Mouse (Mus musculus) kidney, adult 11 months (tissue): ENCODE results near the gene Fthl17d.
"Not testable (repeated sequence)": the region's sequence is repeated elsewhere in the genome, so short reads cannot be mapped to it uniquely, and the experiment has no call there.

Experiments
- DNase-seq: peaks from one replicate; pipeline ENCODE4 v3.0.0; 2022

Fthl17d gene

GRCm38 (mm10) chrX:8986655-8987054 lies at the start of gene Fthl17d:
Fthl17d (minus strand) TSS chrX:8986755.
- DNase-seq: not testable (repeated sequence)

- not testable (repeated sequence) for DNase-seq
These were observed 46.6 kb upstream of the Fthl17d start, which contains the start of gene Fthl17e for GRCm38 (mm10) chrX:9033193-9033592. Fthl17e (plus strand) TSS chrX:9033493.

- DNase-seq: no peak
These were observed 32.9 kb upstream of the Fthl17d start for GRCm38 (mm10) chrX:9019481-9019880.

- no peak for DNase-seq
These were observed 29.5 kb upstream of the Fthl17d start for GRCm38 (mm10) chrX:9016079-9016478.

- DNase-seq: not testable (repeated sequence)
These were observed 10.1 kb downstream of the Fthl17d start, which contains the start of gene Fthl17c for GRCm38 (mm10) chrX:8976459-8976858. Fthl17c (minus strand) TSS chrX:8976559.

- DNase-seq: not testable (repeated sequence)
These were observed 21.9 kb downstream of the Fthl17d start for GRCm38 (mm10) chrX:8964618-8965017.

- not testable (repeated sequence) for DNase-seq
These were observed 23.7 kb downstream of the Fthl17d start, which contains the start of gene Fthl17b for GRCm38 (mm10) chrX:8962875-8963274. Fthl17b (minus strand) TSS chrX:8962975.

GRCm38 (mm10) chrX:8948130-8948805 lies 38.3 kb downstream of the Fthl17d start:
- DNase-seq: peak; percentile 83

GRCm38 (mm10) chrX:8944041-8944440 lies 42.5 kb downstream of the Fthl17d start:
- DNase-seq: no peak
